Mouse (Mus musculus): ENCODE measurements around the gene Fars2. TPM values are rescaled to one million over a fixed set of nuclear protein-coding genes. Genes with fewer than 3 reads are reported as not detected.

The Fars2 gene
- total RNA-seq, 1 experiment from 2014 or later, result 25.7 TPM

GRCm38 (mm10) chr13:36202496-36202895 lies 85.3 kb downstream of the Fars2 start:
- ATAC-seq (replicated peaks; ENCODE audit: insufficient number of reproducible peaks, low FRiP score, low TSS enrichment, poor library complexity, severe bottlenecking), result no peak

DNA sequence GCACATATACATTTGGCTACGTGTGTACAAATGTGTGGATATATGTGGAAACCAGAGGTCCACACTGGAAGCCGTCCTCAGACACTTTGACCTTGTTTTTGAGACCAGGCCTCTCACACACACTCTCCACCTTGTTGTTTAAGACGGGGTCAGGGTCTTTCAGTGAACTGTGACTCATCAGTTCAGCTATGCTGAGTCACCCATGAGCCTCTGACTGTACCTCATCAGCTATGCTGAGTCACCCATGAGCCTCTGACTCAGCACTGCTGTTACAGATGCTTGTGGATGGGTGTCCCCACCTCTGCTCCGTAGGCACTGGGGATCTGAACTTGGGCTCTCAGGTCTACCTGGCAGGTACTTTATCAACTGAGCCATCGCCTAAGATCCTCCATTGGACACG lies 85.8 kb downstream of the Fars2 start:
- 0 out of 2 replicates have a peak, but pooled peaks have one; percentile 17 for ATAC-seq (replicated peaks; ENCODE audit: insufficient number of reproducible peaks, low FRiP score, low TSS enrichment, poor library complexity, severe bottlenecking)

DNA sequence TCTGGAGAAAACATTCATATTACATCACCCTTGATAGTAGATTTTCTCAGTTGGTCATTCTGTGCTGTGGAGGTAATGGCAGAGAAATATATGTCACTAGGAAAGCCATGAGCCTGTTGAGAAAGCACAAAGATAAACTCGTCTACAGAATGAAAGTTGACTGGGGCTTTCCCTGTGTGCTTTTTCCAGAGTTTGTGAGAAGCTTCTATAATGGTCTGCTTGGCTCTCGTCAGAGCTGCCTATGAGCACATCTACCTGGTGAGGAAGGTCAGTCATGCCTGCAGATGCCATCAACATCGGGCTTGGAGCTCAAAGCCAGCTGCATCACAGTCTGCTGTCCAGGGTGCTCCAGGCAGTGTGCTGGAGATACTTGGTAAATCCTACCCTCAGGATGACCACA lies 87.1 kb downstream of the Fars2 start:
- ATAC-seq (replicated peaks; ENCODE audit: insufficient number of reproducible peaks, low FRiP score, low TSS enrichment, poor library complexity, severe bottlenecking), result no peak

- no peak for ATAC-seq (replicated peaks; ENCODE audit: insufficient number of reproducible peaks, low FRiP score, low TSS enrichment, poor library complexity, severe bottlenecking)
Observed at GRCm38 (mm10) chr13:36210965-36211364, 93.8 kb downstream of the Fars2 start.

GRCm38 (mm10) chr13:36214056-36214455 lies 96.8 kb downstream of the Fars2 start:
- ATAC-seq (replicated peaks; ENCODE audit: insufficient number of reproducible peaks, low FRiP score, low TSS enrichment, poor library complexity, severe bottlenecking), result no peak

DNA sequence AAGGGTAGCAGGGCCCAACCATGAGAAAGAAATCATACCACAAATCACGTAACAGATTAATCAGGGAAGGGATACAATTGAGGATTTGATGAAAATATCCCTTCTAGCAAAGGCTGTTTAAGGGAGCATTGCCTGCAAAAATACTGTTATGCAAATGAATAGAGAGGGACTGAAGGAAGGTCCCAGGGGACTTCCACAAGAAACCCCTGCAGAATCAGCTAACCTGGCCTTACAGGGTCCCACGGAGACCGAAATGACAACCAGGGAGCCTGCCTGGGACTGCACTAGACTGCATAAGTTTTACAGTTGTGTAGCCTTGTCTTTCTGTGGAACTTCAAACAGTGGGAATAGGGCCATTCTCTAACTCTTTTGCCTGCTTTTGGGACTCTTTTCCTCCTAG lies 98.8 kb downstream of the Fars2 start:
- ATAC-seq (replicated peaks; ENCODE audit: insufficient number of reproducible peaks, low FRiP score, low TSS enrichment, poor library complexity, severe bottlenecking), result no peak

DNA sequence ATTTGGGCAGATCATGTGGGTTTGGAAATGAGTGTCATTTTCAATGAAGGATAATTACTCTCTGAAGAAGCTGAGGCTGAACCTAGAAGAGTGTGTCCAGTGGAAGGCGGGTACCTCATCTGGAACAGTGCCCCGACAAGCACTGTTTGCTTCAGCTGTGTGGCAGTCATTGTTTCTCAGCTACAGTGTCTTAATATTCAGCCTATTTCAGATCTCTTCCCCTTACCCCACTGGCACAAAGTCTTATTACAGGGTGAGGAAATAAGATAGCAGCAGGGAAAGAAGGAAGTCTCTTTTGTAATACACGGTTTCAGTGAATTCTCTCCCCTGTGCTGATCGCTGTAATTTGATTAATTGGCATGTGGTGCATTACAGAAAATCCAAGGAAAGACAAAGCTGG lies 101.1 kb downstream of the Fars2 start:
- ATAC-seq (replicated peaks; ENCODE audit: insufficient number of reproducible peaks, low FRiP score, low TSS enrichment, poor library complexity, severe bottlenecking), result no peak

- no peak for ATAC-seq (replicated peaks; ENCODE audit: insufficient number of reproducible peaks, low FRiP score, low TSS enrichment, poor library complexity, severe bottlenecking)
Observed at GRCm38 (mm10) chr13:36219506-36219905, 102.3 kb downstream of the Fars2 start.

DNA sequence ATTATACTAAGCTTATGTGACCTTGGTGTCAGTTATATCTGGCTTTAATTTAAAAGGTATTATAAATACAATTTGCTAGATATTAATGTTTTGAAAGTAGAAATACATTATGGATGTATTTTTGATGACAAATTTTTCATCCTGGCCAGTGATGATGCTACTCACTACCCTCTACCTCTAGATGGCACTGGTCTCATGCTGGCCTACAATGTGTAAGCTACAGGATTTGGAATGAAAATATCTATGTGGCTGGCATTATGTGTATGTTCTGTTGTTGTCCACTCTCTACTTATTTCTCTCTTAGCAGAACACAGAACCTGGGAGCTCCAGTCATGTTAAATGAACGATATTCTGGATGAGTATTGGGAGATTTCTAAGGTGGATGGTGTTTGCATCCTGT lies 104.7 kb downstream of the Fars2 start:
- ATAC-seq (replicated peaks; ENCODE audit: insufficient number of reproducible peaks, low FRiP score, low TSS enrichment, poor library complexity, severe bottlenecking), result no peak

GRCm38 (mm10) chr13:36222721-36223120 lies 105.5 kb downstream of the Fars2 start:
- no peak for ATAC-seq (replicated peaks; ENCODE audit: insufficient number of reproducible peaks, low FRiP score, low TSS enrichment, poor library complexity, severe bottlenecking)

- ATAC-seq (replicated peaks; ENCODE audit: insufficient number of reproducible peaks, low FRiP score, low TSS enrichment, poor library complexity, severe bottlenecking), result no peak
Observed at GRCm38 (mm10) chr13:36224431-36224830, 107.2 kb downstream of the Fars2 start.

DNA sequence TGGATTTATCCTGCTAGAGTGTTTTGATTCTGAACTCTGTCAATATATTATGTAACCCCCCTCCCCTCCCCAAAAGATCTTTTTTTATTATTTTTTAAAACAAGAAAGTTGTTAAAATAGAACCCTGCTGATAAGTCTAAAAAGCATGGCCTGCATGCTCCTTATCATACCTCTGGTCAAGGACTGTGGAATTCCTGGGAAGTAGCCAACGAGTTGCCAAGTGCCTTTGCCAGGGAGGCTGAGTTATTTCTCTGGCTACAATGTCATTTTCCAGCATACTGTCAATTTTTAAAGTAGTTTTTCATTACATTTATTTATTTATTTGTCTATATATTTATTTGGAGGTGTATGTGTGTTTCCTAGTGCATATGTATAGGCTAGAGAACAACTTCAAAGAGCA lies 125.0 kb downstream of the Fars2 start:
- ATAC-seq (replicated peaks; ENCODE audit: insufficient number of reproducible peaks, low FRiP score, low TSS enrichment, poor library complexity, severe bottlenecking), result no peak

- ATAC-seq (replicated peaks; ENCODE audit: insufficient number of reproducible peaks, low FRiP score, low TSS enrichment, poor library complexity, severe bottlenecking), result no peak
Observed at GRCm38 (mm10) chr13:36253936-36254335, 136.7 kb downstream of the Fars2 start.

- ATAC-seq (replicated peaks; ENCODE audit: insufficient number of reproducible peaks, low FRiP score, low TSS enrichment, poor library complexity, severe bottlenecking), result no peak
Observed at GRCm38 (mm10) chr13:36257213-36257612, 140.0 kb downstream of the Fars2 start.

DNA sequence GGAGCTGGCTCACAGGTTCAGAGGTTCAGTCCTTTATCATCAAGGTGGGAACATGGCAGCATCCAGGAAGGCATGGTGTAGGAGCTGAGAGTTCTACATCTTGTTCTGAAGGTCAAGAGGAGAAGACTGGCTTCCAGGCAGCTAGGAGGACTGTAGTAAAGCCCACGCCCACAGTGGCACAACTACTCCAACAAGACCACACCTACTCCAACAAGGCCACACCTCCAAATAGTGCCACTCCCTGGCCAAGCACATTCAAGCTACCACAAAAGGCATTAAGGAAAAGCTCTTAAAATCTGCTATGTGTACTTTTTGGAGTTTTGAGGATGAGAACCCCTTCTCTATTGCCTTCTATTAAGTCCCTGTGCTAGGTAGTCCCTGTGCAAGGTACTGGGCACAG lies 142.5 kb downstream of the Fars2 start:
- ATAC-seq (replicated peaks; ENCODE audit: insufficient number of reproducible peaks, low FRiP score, low TSS enrichment, poor library complexity, severe bottlenecking), result no peak

DNA sequence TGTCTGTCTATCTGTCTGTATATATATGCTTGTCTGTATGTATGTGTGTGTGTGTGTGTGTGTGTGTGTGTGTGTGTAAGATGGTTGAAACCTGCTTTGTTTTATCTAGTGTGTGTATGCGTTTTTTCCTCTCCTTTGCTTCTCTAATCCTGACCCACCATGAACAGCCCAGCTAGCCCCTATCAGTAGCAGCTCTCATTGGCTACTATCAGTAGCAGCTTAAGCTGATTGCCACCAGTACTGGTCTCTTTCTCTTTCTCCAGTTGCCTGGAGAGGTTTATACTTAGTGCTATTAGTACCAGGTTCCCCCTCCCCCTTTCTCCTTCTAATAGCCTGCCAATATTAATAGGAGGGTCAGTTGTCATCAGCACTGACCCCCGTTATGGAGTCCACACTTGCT lies 144.1 kb downstream of the Fars2 start:
- no peak for ATAC-seq (replicated peaks; ENCODE audit: insufficient number of reproducible peaks, low FRiP score, low TSS enrichment, poor library complexity, severe bottlenecking)

DNA sequence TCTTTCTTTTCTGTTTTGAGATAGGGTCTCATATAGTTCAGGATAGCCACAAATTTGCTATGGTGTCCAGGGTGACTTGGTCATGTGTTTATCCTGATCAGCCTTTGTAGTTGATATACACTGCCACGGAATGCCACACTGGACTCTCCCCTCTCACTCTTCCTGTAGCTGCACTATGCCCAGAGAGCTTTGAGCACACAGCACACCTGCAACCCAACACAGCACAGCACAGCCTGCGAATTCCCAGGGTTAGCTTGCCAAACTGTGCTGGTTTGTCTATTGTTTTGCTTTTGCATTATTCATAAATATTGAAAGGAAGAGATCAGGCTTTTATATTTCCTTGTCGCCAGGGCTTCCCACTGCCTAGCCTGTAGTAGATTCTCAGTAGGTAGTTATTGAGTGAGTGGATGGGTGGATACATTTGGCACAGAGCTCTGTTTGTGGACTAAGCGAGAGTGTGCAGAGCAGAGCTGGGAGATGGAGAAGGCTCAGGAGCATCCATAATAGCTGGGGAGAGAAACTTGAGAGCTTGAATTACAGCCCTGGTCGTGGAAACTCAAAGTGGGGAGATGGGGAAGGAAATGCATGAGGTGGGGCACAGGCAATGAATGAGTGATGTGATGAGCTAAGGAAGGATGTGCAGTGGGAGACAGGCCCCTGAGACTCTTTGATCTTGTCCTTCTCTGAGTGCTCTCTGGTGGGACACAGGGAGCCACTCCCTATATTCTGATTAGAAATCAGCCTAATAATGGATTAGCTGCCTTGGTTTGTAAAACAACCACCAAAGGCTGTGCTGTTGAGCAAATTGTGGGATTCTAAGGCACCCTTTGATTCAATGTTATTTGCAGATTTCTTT lies 146.3 kb downstream of the Fars2 start:
- no peak for ATAC-seq (replicated peaks; ENCODE audit: insufficient number of reproducible peaks, low FRiP score, low TSS enrichment, poor library complexity, severe bottlenecking)

- ATAC-seq (replicated peaks; ENCODE audit: insufficient number of reproducible peaks, low FRiP score, low TSS enrichment, poor library complexity, severe bottlenecking), result no peak
Observed at GRCm38 (mm10) chr13:36264391-36264790, 147.2 kb downstream of the Fars2 start.

GRCm38 (mm10) chr13:36265342-36265744 lies 148.1 kb downstream of the Fars2 start:
- no peak for ATAC-seq (replicated peaks; ENCODE audit: insufficient number of reproducible peaks, low FRiP score, low TSS enrichment, poor library complexity, severe bottlenecking)

- no peak for ATAC-seq (replicated peaks; ENCODE audit: insufficient number of reproducible peaks, low FRiP score, low TSS enrichment, poor library complexity, severe bottlenecking)
Observed at GRCm38 (mm10) chr13:36267399-36267798, 150.2 kb downstream of the Fars2 start.

GRCm38 (mm10) chr13:36270867-36271266 lies 153.7 kb downstream of the Fars2 start:
- ATAC-seq (replicated peaks; ENCODE audit: insufficient number of reproducible peaks, low FRiP score, low TSS enrichment, poor library complexity, severe bottlenecking), result no peak
